Mouse (Mus musculus) embryo, embryonic 10 days (tissue): ENCODE results near the gene Enox1.

ENCODE experiments used
- DNase-seq: peaks from one replicate; pipeline ENCODE4 v3.0.0-alpha.2; 2015; ENCODE audit warnings: low spot score

Gene Enox1

DNA sequence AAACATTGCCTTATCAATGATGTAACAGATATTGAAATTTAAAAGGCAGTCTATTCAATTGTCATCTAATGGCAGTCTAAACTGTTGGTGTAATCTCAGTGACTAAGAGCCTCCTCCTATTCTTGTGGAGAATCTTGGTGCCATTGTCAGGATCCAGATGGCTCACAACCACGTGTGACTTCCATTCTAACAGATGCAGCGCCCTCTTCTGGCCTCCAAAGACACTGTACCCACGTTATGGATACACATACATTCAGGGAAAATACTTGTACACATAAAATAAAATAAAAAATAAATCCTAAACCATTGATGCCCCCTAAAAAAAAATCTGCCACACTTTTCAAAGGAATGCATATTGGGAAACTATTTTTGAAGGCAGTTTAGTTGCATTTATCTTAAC, 216.6 kb downstream of the Enox1 start:
- DNase-seq = no peak

GRCm38 (mm10) chr14:77375054-77375453, 218.5 kb downstream of the Enox1 start:
- DNase-seq = no peak

DNA sequence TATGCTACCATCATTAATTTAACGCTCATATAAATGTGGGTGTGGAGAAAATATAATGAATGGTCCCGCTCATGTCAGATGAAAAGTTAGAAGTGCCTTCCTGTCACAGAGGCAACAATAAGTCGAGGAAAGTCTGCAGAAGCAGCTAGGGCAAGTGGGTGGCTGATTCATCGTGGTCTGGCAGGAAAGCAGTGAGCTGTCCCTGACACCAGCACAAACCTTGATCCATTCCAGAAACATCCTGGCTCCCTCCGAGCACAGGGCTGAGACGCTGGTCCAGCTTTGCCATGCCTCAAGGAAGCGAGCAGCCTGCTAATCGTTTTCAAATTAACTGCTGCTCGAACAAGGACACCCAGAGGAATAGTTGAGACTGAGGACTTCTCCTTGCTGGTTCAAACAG, 219.1 kb downstream of the Enox1 start:
- DNase-seq = peak; percentile 39

GRCm38 (mm10) chr14:77376731-77377130, 220.2 kb downstream of the Enox1 start:
- no peak for DNase-seq

- DNase-seq = no peak
Observed at GRCm38 (mm10) chr14:77377439-77377838, 220.9 kb downstream of the Enox1 start.

- no peak for DNase-seq
Observed at GRCm38 (mm10) chr14:77377873-77378272, 221.3 kb downstream of the Enox1 start.

DNA sequence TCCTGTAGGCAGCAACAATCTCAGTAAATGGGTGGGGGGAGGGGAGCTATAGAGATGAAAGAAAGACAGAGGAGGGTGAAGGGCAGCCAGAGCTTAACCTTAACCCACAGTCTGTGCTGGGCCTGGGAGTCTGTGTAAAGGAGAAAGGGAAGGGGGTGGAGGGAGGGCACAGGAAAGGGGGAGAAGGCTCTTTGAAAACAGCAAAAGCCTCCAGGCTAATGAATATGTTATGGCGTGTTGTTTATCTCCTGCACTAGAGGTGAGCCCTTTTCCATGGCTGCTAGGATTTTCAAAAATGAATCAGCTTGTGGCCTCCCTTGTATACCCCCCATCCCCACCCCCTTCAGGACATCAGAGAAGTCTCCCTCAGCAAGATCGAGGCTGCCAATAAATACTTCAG, 225.0 kb downstream of the Enox1 start:
- DNase-seq = peak; percentile 64

- peak; percentile 32 for DNase-seq
Observed at GRCm38 (mm10) chr14:77385621-77386020, 229.1 kb downstream of the Enox1 start.

DNA sequence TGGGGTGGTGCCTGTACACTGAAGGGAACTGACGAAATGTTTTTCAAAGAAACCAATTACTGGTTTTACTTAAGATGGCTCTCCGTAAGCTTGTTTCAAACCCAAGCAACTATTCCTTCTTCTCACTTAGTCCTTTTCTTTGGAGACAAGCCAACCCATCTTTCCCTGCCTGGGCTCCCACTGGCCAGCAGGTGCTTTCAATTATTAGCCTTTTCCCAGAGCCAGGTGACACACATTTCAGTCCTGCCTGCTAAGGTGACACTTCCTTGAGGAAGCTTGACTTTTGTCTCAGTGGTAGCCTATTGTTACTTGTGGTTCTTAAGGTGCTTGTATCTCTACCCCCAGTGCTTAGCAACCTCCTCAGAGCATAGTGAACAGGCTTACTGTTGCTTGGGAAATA, 231.3 kb downstream of the Enox1 start:
- DNase-seq = no peak

DNA sequence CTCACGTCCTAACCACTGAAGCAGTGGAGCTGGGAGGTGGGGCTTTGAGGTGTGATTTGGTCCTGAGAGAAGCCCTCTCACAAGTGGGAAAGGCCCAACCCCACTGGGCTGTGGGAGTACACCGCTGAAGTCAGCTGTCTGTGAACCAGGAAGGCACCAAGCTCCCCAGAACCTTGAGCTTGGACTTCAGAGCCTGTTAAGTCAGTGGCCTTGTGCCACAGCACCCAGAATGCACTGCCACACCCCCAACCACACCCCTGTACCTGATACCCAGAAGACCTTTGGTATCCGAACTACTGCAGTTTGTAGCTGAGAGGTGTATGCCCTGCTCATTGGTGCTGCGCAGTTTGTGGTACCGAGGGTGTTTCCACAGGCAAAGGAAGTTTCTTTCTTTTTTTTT, 232.7 kb downstream of the Enox1 start:
- DNase-seq = no peak

DNA sequence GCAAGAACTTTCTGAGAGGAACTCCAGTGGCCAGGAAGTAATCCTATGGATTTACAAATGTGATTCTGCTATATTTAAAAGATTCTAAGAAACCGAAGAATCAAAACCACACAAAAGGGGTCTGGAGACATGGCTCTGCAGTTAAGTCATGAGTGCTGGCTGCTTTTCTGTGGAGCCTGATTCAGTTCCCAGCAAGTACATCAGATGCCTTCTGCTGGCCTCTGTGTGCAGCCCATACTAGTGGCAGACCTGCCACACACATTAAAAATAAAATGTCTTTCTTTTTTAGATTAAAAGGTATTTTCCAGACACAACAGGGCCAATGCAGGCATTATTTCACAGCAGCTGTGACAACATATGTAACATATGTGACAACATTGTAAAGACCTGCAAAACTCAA, 235.9 kb downstream of the Enox1 start:
- no peak for DNase-seq

DNA sequence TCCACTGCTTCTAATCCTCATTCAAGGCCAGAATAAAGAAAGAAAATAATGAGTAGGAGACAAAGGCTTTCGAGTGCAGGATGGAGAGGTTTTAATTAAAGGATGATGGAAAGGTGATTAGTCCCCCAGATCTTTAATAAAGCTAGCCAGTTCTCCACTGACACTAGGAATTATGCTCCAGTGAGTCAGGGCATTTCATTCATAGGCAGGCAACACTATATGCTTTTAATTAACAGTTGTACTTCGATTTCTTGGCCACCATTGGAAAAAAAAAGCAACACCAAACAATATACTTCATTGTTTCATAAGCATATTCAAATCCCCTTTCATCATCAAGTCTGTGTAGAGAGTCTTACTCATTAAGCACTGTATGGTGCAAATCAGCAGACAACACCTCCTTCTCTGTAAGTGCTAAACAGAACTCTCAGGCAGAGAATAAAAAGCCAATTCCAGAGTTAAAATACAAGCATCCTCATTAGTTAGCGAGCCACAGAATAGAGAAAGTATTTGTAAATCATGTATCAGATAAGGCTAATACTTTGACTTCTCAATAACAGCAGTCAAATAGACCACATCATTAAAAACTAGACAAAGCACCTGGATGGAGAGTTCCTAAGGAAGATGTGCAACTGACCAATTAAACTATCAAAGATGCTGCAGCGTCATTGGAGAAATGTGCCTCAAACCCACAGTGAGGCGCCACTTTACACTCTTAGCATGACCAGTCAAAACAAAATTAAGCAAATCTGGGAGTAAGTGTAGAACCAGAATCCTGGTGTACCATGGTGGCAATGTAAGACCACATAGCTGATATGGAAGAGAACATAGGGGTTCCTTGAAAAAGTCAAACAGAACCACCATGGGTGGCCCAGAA, 249.9 kb downstream of the Enox1 start:
- DNase-seq = no peak

DNA sequence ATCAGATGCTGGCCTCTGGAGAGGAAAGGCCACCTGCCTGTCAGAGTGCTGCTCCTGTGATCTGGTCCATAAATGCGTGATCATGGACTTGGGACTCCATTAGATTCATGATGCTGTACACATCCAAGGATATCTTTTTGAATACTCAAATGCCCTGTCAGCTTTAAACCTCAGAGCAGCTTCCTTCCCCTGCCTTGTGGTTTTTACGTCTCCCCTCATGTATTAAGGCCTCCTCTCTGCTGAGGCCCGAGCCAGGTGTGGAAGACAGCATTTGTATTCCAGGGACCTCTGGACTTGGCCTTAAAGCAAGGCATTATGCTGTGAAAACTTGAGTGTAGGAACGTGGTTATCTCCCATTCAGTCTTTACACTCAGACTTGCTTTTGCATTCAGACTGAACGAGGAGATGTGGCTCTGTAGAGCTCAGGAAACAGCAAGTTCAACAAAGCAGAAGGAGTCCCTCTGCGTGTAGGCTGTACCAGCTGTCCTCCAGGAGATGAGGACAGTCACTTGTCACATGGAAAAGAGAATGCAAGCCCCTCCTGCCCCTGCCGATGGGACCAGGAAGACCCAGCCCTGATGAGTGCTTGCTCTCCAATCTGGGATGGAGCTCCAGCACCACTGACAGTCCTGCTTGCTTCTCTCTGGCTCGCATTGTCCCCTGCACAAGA, 252.8 kb downstream of the Enox1 start:
- no peak for DNase-seq

- no peak for DNase-seq
Observed at GRCm38 (mm10) chr14:77410354-77410753, 253.8 kb downstream of the Enox1 start.

DNA sequence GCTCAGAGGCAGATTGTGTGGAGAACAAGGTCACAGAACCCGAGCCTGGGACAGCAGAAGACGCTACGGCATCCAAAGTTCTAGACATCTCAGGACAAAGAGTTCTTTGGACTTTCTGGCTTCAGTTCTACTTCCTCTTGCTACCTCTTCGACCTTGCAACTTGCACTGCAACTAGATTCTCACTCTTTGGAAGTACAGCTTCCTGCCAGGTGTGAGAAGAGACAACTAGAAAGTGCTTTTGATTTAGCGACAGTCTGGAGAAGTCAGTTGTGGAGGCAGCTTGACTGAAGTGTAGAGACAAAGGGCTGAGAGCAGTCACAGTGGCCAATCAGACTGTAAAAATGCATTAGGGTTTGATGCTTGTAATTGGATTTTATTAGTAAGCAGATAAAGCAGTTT, 256.5 kb downstream of the Enox1 start:
- DNase-seq = no peak

DNA sequence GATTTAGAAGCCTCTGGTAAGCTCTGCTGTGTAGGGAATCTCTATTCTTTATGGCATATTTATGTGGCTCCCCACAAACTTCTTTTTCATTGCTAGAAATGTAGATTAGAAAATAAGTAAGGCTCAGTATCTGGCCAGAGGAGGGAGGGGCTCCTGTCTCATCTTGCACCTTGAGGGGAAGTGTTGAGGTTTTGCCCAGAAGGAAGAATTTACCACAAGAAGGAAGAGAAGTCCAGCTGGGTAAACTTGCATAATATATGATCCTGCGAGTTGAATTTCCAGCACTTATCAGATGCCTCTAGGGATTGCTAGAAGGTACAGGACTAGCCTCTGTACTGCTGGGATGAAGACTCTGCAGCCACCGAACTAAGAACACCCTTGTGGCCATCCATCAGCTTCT, 259.8 kb downstream of the Enox1 start:
- DNase-seq = no peak

DNA sequence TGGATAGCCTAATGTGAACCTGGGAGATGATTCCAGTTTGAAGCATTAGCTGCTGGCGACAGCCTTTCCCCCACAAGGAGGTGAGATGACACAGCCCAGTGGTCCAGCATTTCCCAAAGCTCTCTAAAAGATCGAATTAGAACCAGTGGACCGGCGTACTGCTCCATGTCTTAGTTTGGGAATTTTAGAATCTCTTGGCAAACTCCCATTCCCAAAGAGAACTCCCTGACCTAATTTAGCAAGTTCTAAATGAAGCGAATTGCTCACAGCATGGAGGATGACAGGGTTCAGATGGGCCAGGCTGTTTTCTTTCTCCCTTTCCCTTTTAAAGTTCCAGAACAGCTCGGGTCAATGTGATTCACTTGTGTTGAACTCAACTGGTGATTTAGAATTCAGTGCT, 264.5 kb downstream of the Enox1 start:
- no peak for DNase-seq

GRCm38 (mm10) chr14:77423194-77423593, 266.6 kb downstream of the Enox1 start:
- no peak for DNase-seq

DNA sequence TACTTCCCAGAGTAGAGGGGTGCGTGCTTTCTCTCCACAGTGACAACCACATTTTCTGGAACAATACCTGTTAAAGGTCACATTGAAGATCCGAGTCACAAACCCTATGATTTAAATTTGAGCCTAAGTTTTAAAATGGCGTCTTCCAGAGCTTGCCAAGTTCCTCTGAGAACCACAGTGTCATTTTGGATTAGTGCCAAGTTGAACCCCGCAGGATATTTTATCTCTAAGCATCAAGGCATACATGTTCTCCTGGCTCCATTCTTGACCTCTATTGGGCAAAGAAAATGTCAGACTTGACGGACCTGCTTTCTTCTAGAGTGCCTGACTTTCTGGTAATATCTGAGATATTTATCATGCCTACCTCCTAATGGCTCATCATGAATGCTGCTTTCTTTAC, 282.9 kb downstream of the Enox1 start:
- no peak for DNase-seq

DNA sequence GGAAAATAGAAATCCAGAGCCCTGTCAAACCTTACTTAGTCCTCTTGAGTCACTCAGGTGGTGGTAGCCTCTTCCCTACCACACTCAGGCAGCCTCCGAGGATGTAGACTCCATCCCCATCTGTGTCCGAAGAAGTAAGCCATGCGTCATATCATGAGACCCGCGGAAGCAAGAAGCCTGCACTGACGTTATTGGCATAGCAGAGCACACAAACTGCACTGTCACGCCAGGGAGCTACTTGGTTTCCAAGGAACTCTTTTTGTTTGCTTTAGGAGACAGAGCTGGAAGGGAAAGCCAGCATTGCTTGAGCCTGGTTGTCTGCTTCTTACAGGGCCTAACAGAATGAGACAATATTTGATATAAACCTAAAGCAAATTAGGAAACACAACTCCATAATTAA, 284.2 kb downstream of the Enox1 start:
- DNase-seq = no peak

GRCm38 (mm10) chr14:77441541-77441940, 285.0 kb downstream of the Enox1 start:
- DNase-seq = no peak

DNA sequence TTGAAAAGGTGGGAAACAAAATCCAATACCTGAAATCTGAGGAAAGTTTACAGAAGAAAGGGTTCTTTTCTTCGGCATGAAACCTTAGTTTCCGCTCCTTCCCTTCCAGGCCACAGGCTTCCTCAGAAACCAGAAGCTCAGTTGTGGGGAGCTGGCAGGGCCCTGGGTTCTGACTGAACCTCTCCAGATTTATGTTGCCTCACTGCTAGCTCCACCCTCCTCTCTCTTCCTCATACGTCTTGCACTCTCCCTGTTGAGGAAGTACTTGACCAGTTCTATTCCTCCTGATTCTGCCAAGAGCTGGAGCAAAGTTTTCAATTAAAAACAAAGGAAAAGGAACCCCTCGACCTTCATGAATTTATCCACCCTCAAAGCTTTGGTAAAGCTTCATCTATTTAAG, 291.4 kb downstream of the Enox1 start:
- no peak for DNase-seq

DNA sequence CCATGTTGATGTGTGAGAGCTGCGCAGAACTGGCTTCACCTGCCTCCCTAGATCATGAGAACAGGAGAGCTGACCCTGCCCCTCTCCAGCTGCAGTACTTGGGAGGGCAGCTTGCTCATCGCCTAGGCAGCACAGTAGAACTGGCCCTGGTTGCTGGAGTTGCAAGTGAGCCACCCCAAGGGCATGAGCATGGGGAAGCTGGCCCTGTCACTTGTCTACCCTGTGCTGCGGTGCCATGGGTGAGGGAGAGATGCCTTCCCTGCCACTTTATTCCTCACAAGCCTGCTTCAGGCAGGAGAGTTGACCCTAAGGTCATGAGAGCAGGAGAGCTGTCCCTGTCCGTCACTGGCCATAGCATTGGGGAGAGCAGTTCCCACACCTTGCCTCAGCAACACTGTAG, 295.4 kb downstream of the Enox1 start:
- DNase-seq = no peak

GRCm38 (mm10) chr14:77456066-77456465, 299.5 kb downstream of the Enox1 start:
- DNase-seq = no peak
